Mouse (Mus musculus): ENCODE measurements around the gene Iqschfp. TPM values are rescaled to one million over a fixed set of nuclear protein-coding genes. Genes with fewer than 3 reads are reported as not detected.

Gene Iqschfp
- polyA plus RNA-seq, 1 experiment, result not detected

DNA sequence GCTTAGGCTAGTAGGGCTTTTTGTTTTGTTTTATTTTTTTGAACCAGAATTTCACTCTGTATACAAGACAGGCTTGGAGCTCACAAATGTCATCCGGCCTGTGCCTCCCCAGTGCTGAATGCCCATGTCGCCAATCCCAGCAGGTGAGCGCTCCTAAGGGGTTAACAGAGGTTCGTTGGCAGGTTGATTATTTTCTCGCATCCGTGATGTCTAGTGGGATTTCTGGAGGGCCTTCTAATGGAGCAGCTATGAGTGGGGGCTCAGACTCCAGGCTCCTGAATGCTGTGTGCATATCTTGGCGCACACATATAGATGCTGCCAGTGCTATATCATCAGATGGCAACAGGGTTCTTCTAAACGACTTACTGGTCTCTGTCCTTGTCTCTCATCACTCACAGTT lies 682.5 kb downstream of the Iqschfp start:
- peak overlapping the region; percentile 48 for H3K4me3 ChIP-seq (ENCODE audit: insufficient read depth, low read depth, low read length)
- no peak for TF ChIP-seq CTCF (IDR thresholded peaks at IDR 0.05; ENCODE audit: insufficient read depth, low read depth, low read length)
- no peak for TF ChIP-seq POLR2A (IDR thresholded peaks at IDR 0.05; ENCODE audit: insufficient read depth, low read depth, low read length)
- H3K27ac ChIP-seq (ENCODE audit: insufficient read depth, low read depth, low read length), result no peak overlapping the region
- H3K4me1 ChIP-seq (ENCODE audit: control insufficient read depth, insufficient read depth, low read length), result peaks cover 22% of the 10 kb centered on the region
- WGBS, result 39% methylated on average over 8 of the region's 8 CpGs

DNA sequence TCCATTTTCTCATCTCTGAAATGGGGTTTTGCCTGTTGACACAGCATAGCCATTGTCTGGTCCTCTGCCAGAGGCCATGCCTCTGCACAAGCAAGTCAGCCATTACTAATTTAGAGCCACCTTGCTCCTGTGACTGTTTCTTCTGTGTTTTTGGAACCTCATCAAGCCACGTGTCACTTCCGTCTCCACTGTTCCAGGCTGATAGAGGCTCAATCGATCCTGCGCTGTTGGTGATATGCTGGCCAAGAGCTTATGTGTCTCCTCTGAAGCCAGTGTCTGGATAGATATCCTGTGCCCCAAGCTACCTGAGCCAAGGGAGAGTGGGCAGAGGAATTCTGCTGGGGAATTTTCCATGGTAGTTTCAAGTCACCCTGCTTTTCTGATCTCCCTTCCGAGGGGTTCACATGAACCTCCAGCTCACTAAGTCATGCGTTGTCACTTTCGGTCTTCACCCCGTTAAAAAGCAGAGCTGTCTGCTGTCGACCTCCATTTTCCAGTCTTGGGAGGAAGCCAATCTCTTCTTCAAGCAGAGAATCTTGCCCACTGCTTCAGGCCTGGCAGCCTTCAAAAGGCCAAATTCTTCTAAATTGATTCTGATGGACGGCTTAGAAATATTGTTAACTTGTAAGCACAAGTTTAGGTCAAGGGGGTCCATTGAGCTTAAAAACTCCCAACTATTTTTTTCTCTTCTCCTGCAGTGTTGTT lies 683.8 kb downstream of the Iqschfp start:
- WGBS, result 51% methylated on average over 10 of the region's 10 CpGs
- peaks cover 22% of the 10 kb centered on the region for H3K4me1 ChIP-seq (ENCODE audit: control insufficient read depth, insufficient read depth, low read length)
- peak overlapping the region; percentile 49; the same call in 1 of the 2 replicates for H3K27ac ChIP-seq (ENCODE audit: insufficient read depth, low read depth, low read length)
- H3K4me3 ChIP-seq (ENCODE audit: insufficient read depth, low read depth, low read length), result 0 out of 2 replicates have a peak overlapping the region, but pooled peaks have one; percentile 11
- TF ChIP-seq CTCF (IDR thresholded peaks at IDR 0.05; ENCODE audit: insufficient read depth, low read depth, low read length) (no peak), POLR2A (IDR thresholded peaks at IDR 0.05; ENCODE audit: insufficient read depth, low read depth, low read length) (no peak)

- Histone ChIP-seq H3K27ac (ENCODE audit: insufficient read depth, low read depth, low read length) (0 out of 2 replicates have a peak overlapping the region, but pooled peaks have one; percentile 19), H3K4me1 (ENCODE audit: control insufficient read depth, insufficient read depth, low read length) (peaks cover 23% of the 10 kb centered on the region), H3K4me3 (ENCODE audit: insufficient read depth, low read depth, low read length) (peak overlapping the region; percentile 2; the same call in 1 of the 2 replicates)
- 8% methylated on average over 7 of the region's 7 CpGs for WGBS
- TF ChIP-seq POLR2A (IDR thresholded peaks at IDR 0.05; ENCODE audit: insufficient read depth, low read depth, low read length), result no peak
- TF ChIP-seq CTCF (IDR thresholded peaks at IDR 0.05; ENCODE audit: insufficient read depth, low read depth, low read length), result no peak
Observed at GRCm38 (mm10) chr3:68576431-68576830, 684.4 kb downstream of the Iqschfp start.

GRCm38 (mm10) chr3:68576948-68577347 lies 684.9 kb downstream of the Iqschfp start:
- Histone ChIP-seq H3K27ac (ENCODE audit: insufficient read depth, low read depth, low read length) (0 out of 2 replicates have a peak overlapping the region, but pooled peaks have one; percentile 19), H3K4me1 (ENCODE audit: control insufficient read depth, insufficient read depth, low read length) (peaks cover 29% of the 10 kb centered on the region), H3K4me3 (ENCODE audit: insufficient read depth, low read depth, low read length) (no peak overlapping the region)

GRCm38 (mm10) chr3:68581591-68581990 lies 689.6 kb downstream of the Iqschfp start:
- Histone ChIP-seq H3K4me1 (ENCODE audit: control insufficient read depth, insufficient read depth, low read length) (peaks cover 30% of the 10 kb centered on the region), H3K4me3 (ENCODE audit: insufficient read depth, low read depth, low read length) (peak overlapping the region; percentile 24; the same call in 1 of the 2 replicates), H3K27ac (ENCODE audit: insufficient read depth, low read depth, low read length) (no peak overlapping the region)
- 48% methylated on average over 13 of the region's 13 CpGs for WGBS
- TF ChIP-seq CTCF (IDR thresholded peaks at IDR 0.05; ENCODE audit: insufficient read depth, low read depth, low read length) (no peak), POLR2A (IDR thresholded peaks at IDR 0.05; ENCODE audit: insufficient read depth, low read depth, low read length) (no peak)

More at GRCm38 (mm10) chr3:68576948-68577347, 684.9 kb downstream of the Iqschfp start:
- 46% methylated on average over 5 of the region's 5 CpGs for WGBS
- no peak for TF ChIP-seq CTCF (IDR thresholded peaks at IDR 0.05; ENCODE audit: insufficient read depth, low read depth, low read length)
- no peak for TF ChIP-seq POLR2A (IDR thresholded peaks at IDR 0.05; ENCODE audit: insufficient read depth, low read depth, low read length)

DNA sequence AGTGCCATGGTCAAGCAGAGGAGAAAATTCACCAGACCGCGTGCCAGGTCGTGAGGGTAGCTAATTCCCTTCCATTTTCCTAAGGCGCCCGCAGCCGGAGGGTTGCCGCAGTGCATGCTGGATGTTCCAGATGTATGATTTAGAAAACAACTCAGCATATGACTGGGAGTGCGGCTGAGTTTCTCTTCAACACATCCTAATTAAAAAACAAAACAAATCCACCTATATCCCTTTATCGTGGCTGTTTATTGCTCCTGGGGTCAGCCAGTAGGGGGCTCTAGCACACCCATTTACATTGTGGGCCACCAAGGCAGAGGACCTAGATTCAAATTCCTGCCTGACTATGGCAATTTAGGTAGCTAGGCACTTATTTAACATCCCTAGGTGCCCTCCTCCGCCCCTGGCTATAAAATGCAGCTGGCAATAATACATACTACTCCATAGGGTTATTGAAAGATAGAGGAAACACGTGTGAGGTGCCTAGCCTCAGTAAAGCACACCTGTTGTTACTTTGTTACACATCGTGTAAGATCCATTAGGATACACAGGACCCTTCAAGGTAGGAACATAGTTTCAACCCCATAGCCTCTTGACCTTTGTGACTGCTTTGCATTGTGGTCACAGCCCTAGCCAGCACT lies 690.2 kb downstream of the Iqschfp start:
- no peak overlapping the region for H3K27ac ChIP-seq (ENCODE audit: insufficient read depth, low read depth, low read length)
- no peak overlapping the region for H3K4me3 ChIP-seq (ENCODE audit: insufficient read depth, low read depth, low read length)
- WGBS, result 45% methylated on average over 12 of the region's 12 CpGs
- TF ChIP-seq POLR2A (IDR thresholded peaks at IDR 0.05; ENCODE audit: insufficient read depth, low read depth, low read length) (no peak), CTCF (IDR thresholded peaks at IDR 0.05; ENCODE audit: insufficient read depth, low read depth, low read length) (no peak)
- peaks cover 31% of the 10 kb centered on the region for H3K4me1 ChIP-seq (ENCODE audit: control insufficient read depth, insufficient read depth, low read length)

DNA sequence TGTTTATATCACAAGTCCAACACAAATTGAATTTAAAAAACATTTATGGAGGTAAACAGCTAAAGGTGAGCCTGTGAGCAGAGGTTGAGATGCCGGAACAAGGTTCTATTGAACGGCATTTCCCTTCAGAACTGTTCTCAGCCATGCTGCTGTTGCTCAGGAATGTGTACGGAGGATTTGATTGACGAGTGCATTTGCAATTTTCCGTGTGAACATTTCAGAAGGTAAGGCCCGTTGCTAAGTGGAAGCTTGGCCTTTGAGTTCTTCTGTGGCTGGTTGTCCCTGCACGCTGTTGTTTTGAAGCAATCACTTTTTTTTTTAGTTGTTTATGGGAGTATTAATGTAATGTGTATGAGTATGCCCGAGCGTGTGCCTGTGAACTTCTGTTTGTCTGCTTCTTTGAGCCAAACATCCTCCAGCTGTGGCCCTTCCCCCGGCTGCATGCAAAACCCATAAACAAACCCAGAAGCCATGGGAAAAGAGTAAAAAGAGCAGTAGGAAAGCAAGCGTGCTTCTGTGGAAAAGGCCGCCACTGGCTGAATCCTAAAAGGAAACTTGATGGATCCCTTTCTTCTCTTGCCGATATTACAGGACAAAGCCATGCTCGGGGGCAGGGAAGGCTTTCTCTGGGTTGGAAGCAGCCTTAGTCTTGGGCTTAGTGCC lies 691.1 kb downstream of the Iqschfp start:
- TF ChIP-seq CTCF (IDR thresholded peaks at IDR 0.05; ENCODE audit: insufficient read depth, low read depth, low read length) (no peak), POLR2A (IDR thresholded peaks at IDR 0.05; ENCODE audit: insufficient read depth, low read depth, low read length) (no peak)
- Histone ChIP-seq H3K4me1 (ENCODE audit: control insufficient read depth, insufficient read depth, low read length) (peaks cover 35% of the 10 kb centered on the region), H3K4me3 (ENCODE audit: insufficient read depth, low read depth, low read length) (no peak overlapping the region), H3K27ac (ENCODE audit: insufficient read depth, low read depth, low read length) (0 out of 2 replicates have a peak overlapping the region, but pooled peaks have one; percentile 14)
- WGBS, result 26% methylated on average over 14 of the region's 14 CpGs

- Histone ChIP-seq H3K4me1 (ENCODE audit: control insufficient read depth, insufficient read depth, low read length) (peaks cover 35% of the 10 kb centered on the region), H3K4me3 (ENCODE audit: insufficient read depth, low read depth, low read length) (no peak overlapping the region), H3K27ac (ENCODE audit: insufficient read depth, low read depth, low read length) (0 out of 2 replicates have a peak overlapping the region, but pooled peaks have one; percentile 12)
- 48% methylated on average over 14 of the region's 14 CpGs for WGBS
- TF ChIP-seq CTCF (IDR thresholded peaks at IDR 0.05; ENCODE audit: insufficient read depth, low read depth, low read length), result no peak
- TF ChIP-seq POLR2A (IDR thresholded peaks at IDR 0.05; ENCODE audit: insufficient read depth, low read depth, low read length), result no peak
Observed at GRCm38 (mm10) chr3:68583771-68584511, 691.9 kb downstream of the Iqschfp start.
